Mouse (Mus musculus): ENCODE results near the gene Prkg2. TPM values are rescaled to one million over a fixed set of nuclear protein-coding genes. Genes with fewer than 3 reads are reported as not detected.

Gene Prkg2
- polyA plus RNA-seq, 1 experiment from 2014 or later, result 4.0 TPM

- WGBS, result 82% methylated on average over 9 of the region's 9 CpGs
- Histone ChIP-seq H3K36me3 (no peaks in the 10 kb centered on the region), H3K4me2 (no peak overlapping the region), H3K27ac (no peak overlapping the region), H3K4me1 (no peaks in the 10 kb centered on the region), H3K9ac (no peak overlapping the region), H3K4me3 (no peak overlapping the region), H3K9me3 (no peaks in the 10 kb centered on the region), H3K27me3 (no peaks in the 10 kb centered on the region)
- ATAC-seq (ENCODE audit: insufficient number of reproducible peaks, low FRiP score, low TSS enrichment, low read depth), result no peak
These were observed 70.5 kb downstream of the Prkg2 start for GRCm38 (mm10) chr5:98966679-98967078.

- Histone ChIP-seq H3K9ac (no peak overlapping the region), H3K36me3 (no peaks in the 10 kb centered on the region), H3K9me3 (no peaks in the 10 kb centered on the region), H3K27ac (no peak overlapping the region), H3K4me3 (no peak overlapping the region), H3K27me3 (no peaks in the 10 kb centered on the region), H3K4me2 (no peak overlapping the region), H3K4me1 (no peaks in the 10 kb centered on the region)
- no peak for ATAC-seq (ENCODE audit: insufficient number of reproducible peaks, low FRiP score, low TSS enrichment, low read depth)
- WGBS, result 33% methylated on average over 4 of the region's 4 CpGs
These were observed 72.0 kb downstream of the Prkg2 start for GRCm38 (mm10) chr5:98965139-98965538.

- no peak overlapping the region for H3K4me3 ChIP-seq
- no peak overlapping the region for H3K9ac ChIP-seq
- no peak for ATAC-seq (ENCODE audit: insufficient number of reproducible peaks, low FRiP score, low TSS enrichment, low read depth)
- H3K27ac ChIP-seq, result no peak overlapping the region
- H3K27me3 ChIP-seq, result no peaks in the 10 kb centered on the region
- no peak overlapping the region for H3K4me2 ChIP-seq
- 68% methylated on average over 6 of the region's 6 CpGs for WGBS
- no peaks in the 10 kb centered on the region for H3K4me1 ChIP-seq
- no peaks in the 10 kb centered on the region for H3K36me3 ChIP-seq
- no peaks in the 10 kb centered on the region for H3K9me3 ChIP-seq
These were observed 72.8 kb downstream of the Prkg2 start for GRCm38 (mm10) chr5:98964367-98964766.

DNA sequence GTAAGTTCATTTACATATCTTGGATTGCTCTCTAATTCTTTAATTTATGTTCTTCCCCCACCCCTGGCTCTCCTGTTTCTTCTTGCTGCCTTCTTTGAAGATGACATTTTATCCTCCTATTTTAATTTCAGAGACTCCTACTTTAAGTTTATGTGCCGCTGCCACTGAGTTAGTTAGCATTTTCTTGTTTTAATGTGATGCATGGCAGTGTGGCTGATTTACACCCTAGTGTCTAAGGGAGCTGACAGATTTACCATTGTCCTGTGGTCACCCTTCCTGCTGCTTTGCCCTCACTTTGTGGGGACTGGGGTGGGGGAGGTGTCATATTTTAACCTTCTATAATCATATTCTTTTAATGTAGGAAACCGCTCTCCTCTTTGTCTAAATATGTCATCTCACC lies 74.7 kb downstream of the Prkg2 start:
- Histone ChIP-seq H3K27me3 (no peaks in the 10 kb centered on the region), H3K4me3 (no peak overlapping the region), H3K4me2 (no peak overlapping the region), H3K9me3 (no peaks in the 10 kb centered on the region), H3K27ac (no peak overlapping the region), H3K36me3 (no peaks in the 10 kb centered on the region), H3K4me1 (no peaks in the 10 kb centered on the region), H3K9ac (no peak overlapping the region)
- ATAC-seq (ENCODE audit: insufficient number of reproducible peaks, low FRiP score, low TSS enrichment, low read depth), result no peak
- WGBS, result 46% methylated on average over 2 of the region's 2 CpGs

DNA sequence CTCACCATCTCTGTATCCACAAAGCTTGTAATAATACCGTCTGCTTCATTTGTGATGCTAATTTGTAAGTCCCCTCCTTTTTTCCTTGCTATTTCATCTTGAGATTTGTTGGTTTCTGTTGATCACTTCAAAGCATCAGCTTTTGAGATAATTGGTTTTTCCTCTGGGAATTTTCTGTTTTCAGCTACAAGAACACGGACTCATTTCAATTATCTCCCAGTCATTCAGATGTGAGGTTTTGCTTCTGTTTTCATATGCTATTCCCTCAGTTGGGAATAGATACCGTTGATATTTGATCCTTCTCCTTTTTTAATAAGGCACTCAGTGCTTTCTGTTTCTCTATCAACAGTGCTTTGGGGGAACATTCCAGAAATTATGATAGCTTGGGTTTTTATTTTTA lies 81.6 kb downstream of the Prkg2 start:
- H3K9me3 ChIP-seq, result no peaks in the 10 kb centered on the region
- 67% methylated on average over 3 of the region's 3 CpGs for WGBS
- H3K4me1 ChIP-seq, result no peaks in the 10 kb centered on the region
- H3K9ac ChIP-seq, result no peak overlapping the region
- H3K27me3 ChIP-seq, result no peaks in the 10 kb centered on the region
- no peaks in the 10 kb centered on the region for H3K36me3 ChIP-seq
- ATAC-seq (ENCODE audit: insufficient number of reproducible peaks, low FRiP score, low TSS enrichment, low read depth), result no peak
- no peak overlapping the region for H3K27ac ChIP-seq
- no peak overlapping the region for H3K4me2 ChIP-seq
- H3K4me3 ChIP-seq, result no peak overlapping the region

- Histone ChIP-seq H3K4me2 (no peak overlapping the region), H3K27me3 (no peaks in the 10 kb centered on the region), H3K9me3 (no peaks in the 10 kb centered on the region), H3K4me1 (no peaks in the 10 kb centered on the region), H3K9ac (no peak overlapping the region), H3K36me3 (no peaks in the 10 kb centered on the region), H3K4me3 (no peak overlapping the region), H3K27ac (no peak overlapping the region)
- WGBS, result 68% methylated on average over 1 of the region's 1 CpGs
- ATAC-seq (ENCODE audit: insufficient number of reproducible peaks, low FRiP score, low TSS enrichment, low read depth), result no peak
These were observed 83.8 kb downstream of the Prkg2 start for GRCm38 (mm10) chr5:98953386-98953785.

DNA sequence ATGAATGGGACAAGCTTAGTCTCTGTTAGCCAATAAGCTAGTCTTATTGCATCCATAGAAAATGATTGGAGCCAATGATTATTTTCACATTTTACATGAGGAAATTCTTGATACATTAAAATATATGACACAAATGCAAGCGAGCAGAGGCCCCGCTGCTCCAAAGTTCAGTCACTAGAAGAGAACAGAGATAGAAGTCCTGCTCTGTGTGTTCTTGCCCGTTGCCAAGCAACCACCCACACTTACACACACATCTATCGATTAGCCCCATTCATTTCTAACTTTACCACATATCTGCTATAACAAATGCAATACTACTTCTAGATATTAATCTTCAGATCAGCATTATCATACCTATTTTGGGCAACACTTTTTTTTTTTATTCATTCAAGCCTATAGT lies 85.6 kb downstream of the Prkg2 start:
- no peak overlapping the region for H3K9ac ChIP-seq
- H3K4me2 ChIP-seq, result no peak overlapping the region
- H3K4me3 ChIP-seq, result no peak overlapping the region
- H3K36me3 ChIP-seq, result no peaks in the 10 kb centered on the region
- ATAC-seq (ENCODE audit: insufficient number of reproducible peaks, low FRiP score, low TSS enrichment, low read depth), result no peak
- no peaks in the 10 kb centered on the region for H3K27me3 ChIP-seq
- no peaks in the 10 kb centered on the region for H3K4me1 ChIP-seq
- H3K27ac ChIP-seq, result no peak overlapping the region
- 92% methylated on average over 4 of the region's 4 CpGs for WGBS
- H3K9me3 ChIP-seq, result no peaks in the 10 kb centered on the region

- no peaks in the 10 kb centered on the region for H3K4me1 ChIP-seq
- H3K9me3 ChIP-seq, result no peaks in the 10 kb centered on the region
- 39% methylated on average over 4 of the region's 4 CpGs for WGBS
- H3K9ac ChIP-seq, result no peak overlapping the region
- ATAC-seq (ENCODE audit: insufficient number of reproducible peaks, low FRiP score, low TSS enrichment, low read depth), result no peak
- no peak overlapping the region for H3K4me2 ChIP-seq
- no peak overlapping the region for H3K4me3 ChIP-seq
- H3K36me3 ChIP-seq, result no peaks in the 10 kb centered on the region
- no peaks in the 10 kb centered on the region for H3K27me3 ChIP-seq
- no peak overlapping the region for H3K27ac ChIP-seq
These were observed 86.6 kb downstream of the Prkg2 start for GRCm38 (mm10) chr5:98950495-98951092.

DNA sequence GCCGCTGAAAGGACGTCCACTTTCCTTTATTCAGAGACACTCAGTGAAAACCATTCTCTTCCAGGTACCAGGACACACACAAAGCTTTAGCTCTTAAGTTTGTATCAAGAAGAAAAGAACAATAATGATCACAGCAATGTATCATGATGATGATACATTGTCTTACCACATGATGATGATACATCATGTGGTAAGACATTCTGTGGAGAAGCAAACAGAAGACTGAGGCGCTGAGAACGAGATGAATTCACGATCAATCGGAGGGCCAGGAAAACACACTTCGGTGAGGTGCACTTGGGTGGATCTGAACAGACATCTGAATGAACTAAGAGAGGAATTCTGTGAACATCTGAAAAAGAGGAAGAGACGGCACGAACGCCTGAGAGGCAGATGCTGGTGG lies 87.4 kb downstream of the Prkg2 start:
- Histone ChIP-seq H3K36me3 (no peaks in the 10 kb centered on the region), H3K4me1 (no peaks in the 10 kb centered on the region), H3K4me3 (no peak overlapping the region), H3K9ac (no peak overlapping the region), H3K4me2 (no peak overlapping the region), H3K27ac (no peak overlapping the region), H3K9me3 (no peaks in the 10 kb centered on the region), H3K27me3 (no peaks in the 10 kb centered on the region)
- no peak for ATAC-seq (ENCODE audit: insufficient number of reproducible peaks, low FRiP score, low TSS enrichment, low read depth)
- WGBS, result 91% methylated on average over 10 of the region's 10 CpGs

GRCm38 (mm10) chr5:98946656-98947055 lies 90.5 kb downstream of the Prkg2 start:
- Histone ChIP-seq H3K9ac (no peak overlapping the region), H3K27ac (no peak overlapping the region), H3K27me3 (no peaks in the 10 kb centered on the region), H3K36me3 (no peaks in the 10 kb centered on the region), H3K4me2 (no peak overlapping the region), H3K4me3 (no peak overlapping the region), H3K9me3 (no peaks in the 10 kb centered on the region), H3K4me1 (no peaks in the 10 kb centered on the region)
- 82% methylated on average over 20 of the region's 20 CpGs for WGBS
- no peak for ATAC-seq (ENCODE audit: insufficient number of reproducible peaks, low FRiP score, low TSS enrichment, low read depth)

DNA sequence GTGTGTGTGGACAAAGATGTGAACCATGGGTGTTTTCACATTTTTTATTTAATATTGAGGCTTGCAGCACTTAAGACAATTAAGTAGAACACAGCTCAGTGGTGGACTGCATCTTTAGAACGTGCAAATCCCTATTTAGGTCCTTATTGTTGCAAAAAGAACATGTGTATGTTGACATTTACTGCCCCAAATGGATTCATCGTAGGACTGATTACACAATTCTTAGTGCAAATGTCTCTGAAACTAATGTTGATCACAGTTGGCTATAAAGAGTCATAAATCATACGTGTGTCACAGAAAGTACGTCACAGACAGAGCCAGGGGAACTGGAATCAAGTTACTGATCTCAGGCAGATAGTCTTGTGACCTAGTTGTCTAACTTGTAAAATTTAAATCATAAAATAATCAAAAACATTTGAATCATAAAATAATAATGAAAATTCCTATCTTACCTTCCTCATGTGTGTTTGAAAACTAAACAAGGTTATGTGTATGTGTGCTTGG lies 91.0 kb downstream of the Prkg2 start:
- no peak overlapping the region for H3K27ac ChIP-seq
- no peaks in the 10 kb centered on the region for H3K36me3 ChIP-seq
- no peaks in the 10 kb centered on the region for H3K9me3 ChIP-seq
- ATAC-seq (ENCODE audit: insufficient number of reproducible peaks, low FRiP score, low TSS enrichment, low read depth), result no peak
- no peak overlapping the region for H3K4me3 ChIP-seq
- H3K4me2 ChIP-seq, result no peak overlapping the region
- H3K9ac ChIP-seq, result no peak overlapping the region
- H3K27me3 ChIP-seq, result no peaks in the 10 kb centered on the region
- no peaks in the 10 kb centered on the region for H3K4me1 ChIP-seq
- WGBS, result 41% methylated on average over 4 of the region's 4 CpGs

DNA sequence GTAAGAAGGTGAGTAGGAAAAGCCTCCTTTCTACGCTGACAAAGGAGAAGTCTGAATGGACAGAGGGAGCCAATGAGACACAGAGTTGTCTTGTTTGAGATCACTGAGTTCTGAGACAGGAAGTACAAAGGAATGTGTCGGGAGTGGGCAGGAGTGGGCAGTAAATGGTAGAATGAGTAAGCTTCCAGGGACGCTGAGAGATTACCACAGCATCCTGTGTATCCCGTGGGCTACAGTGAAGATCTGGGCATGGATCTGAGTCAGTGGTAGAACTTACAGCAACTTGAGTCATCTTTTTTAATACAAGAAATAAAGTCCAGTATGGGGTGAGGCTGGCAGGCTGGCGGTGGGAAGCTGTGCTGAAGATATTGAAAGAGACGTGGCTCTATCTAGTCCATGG lies 93.4 kb downstream of the Prkg2 start:
- H3K36me3 ChIP-seq, result no peaks in the 10 kb centered on the region
- H3K9ac ChIP-seq, result no peak overlapping the region
- H3K27me3 ChIP-seq, result no peaks in the 10 kb centered on the region
- no peak overlapping the region for H3K4me3 ChIP-seq
- 63% methylated on average over 6 of the region's 6 CpGs for WGBS
- H3K27ac ChIP-seq, result no peak overlapping the region
- H3K9me3 ChIP-seq, result no peaks in the 10 kb centered on the region
- H3K4me1 ChIP-seq, result no peaks in the 10 kb centered on the region
- H3K4me2 ChIP-seq, result no peak overlapping the region
- no peak for ATAC-seq (ENCODE audit: insufficient number of reproducible peaks, low FRiP score, low TSS enrichment, low read depth)

DNA sequence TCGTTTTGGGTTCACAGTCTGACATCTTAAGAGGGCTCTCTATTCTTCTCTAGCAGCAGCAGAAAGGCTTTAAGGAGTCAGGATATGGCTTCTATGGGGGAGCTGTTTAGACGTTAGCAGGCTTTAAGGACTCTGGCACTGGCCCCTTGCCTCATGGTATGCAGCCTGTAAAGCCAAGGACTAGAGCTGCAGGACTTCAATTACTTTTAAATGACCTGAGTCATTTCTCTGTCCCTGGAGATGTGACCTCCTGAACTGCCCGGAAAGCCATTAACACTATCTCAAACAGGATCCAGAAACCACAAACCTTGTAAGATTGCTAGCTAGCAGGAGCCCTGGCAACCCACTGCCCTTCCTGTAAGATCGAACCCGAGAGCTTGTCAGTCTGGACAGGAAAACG lies 96.4 kb downstream of the Prkg2 start:
- Histone ChIP-seq H3K4me3 (no peak overlapping the region), H3K4me2 (no peak overlapping the region), H3K9ac (no peak overlapping the region), H3K27ac (no peak overlapping the region), H3K9me3 (no peaks in the 10 kb centered on the region), H3K4me1 (no peaks in the 10 kb centered on the region), H3K36me3 (no peaks in the 10 kb centered on the region), H3K27me3 (no peaks in the 10 kb centered on the region)
- WGBS, result 13% methylated on average over 6 of the region's 6 CpGs
- ATAC-seq (ENCODE audit: insufficient number of reproducible peaks, low FRiP score, low TSS enrichment, low read depth), result no peak

Data from limb, embryonic 15.5 days (tissue).